Mouse (Mus musculus) G1E (cell line): ENCODE measurements at regions not wholly inside any gene's neighbourhood (a gene's known extent, or its start where the extent isn't known, plus 50 kb on each side); places are given as distances from the start of the nearest gene placed in this dataset.

ENCODE experiments used
- ATAC-seq: 2 replicates; pipeline ENCODE4 v1.8.0; 2016; ENCODE audit warnings: mild to moderate bottlenecking; ENCODE audit not compliant: insufficient number of reproducible peaks, poor library complexity, low FRiP score, severe bottlenecking; ENCODE audit errors: extremely low read depth
- DNase-seq: peaks from one replicate; pipeline ENCODE4 v3.0.0; 2012; ENCODE audit warnings: low spot score
- H3K27me3 ChIP-seq: 2 replicates; pipeline ENCODE4 v1.6.1; 2012; ENCODE audit warnings: mild to moderate bottlenecking, low read length, inconsistent platforms; ENCODE audit not compliant: insufficient read depth
- H3K36me3 ChIP-seq: replicated peaks from 2 replicates; pipeline ENCODE3; 2012; ENCODE audit warnings: mild to moderate bottlenecking, inconsistent platforms
- H3K4me1 ChIP-seq: 2 replicates; pipeline ENCODE4 v1.6.1; 2012; ENCODE audit warnings: low read depth, low read length, inconsistent platforms, mixed read lengths; ENCODE audit not compliant: insufficient read depth
- H3K4me3 ChIP-seq: 2 replicates; pipeline ENCODE4 v1.5.1; 2012; ENCODE audit warnings: low read depth, mild to moderate bottlenecking, inconsistent platforms, low read length, moderate library complexity, mixed read lengths
- H3K9me3 ChIP-seq: replicated peaks from 2 replicates; pipeline ENCODE4 v1.6.1; 2012; ENCODE audit warnings: inconsistent platforms
- CTCF ChIP-seq: IDR thresholded peaks from 2 replicates; pipeline ENCODE4 v1.5.1; 2012; ENCODE audit warnings: low read depth, low read length, inconsistent platforms, mixed read lengths
- GATA1 ChIP-seq: IDR thresholded peaks from 2 replicates; pipeline ENCODE4 v1.6.1; 2012; ENCODE audit warnings: borderline replicate concordance, low read length, inconsistent platforms, mixed read lengths
- GATA2 ChIP-seq: IDR thresholded peaks from 2 replicates; pipeline ENCODE4 v1.6.1; 2012; ENCODE audit warnings: low read depth, low read length, inconsistent platforms, borderline replicate concordance
- POLR2AphosphoS5 ChIP-seq: IDR thresholded peaks from 2 replicates; pipeline ENCODE4 v1.6.1; 2012; ENCODE audit warnings: low read depth, low read length, inconsistent platforms; ENCODE audit not compliant: insufficient replicate concordance
- TAL1 ChIP-seq: conservative IDR thresholded peaks from 2 replicates; pipeline ENCODE4 v1.6.1; 2012; ENCODE audit warnings: low read depth, low read length, inconsistent platforms, mixed read lengths

GRCm38 (mm10) chr5:148706323-148707120 lies 153.9 kb upstream of the Ubl3 start:
- ATAC-seq (no peak), DNase-seq (no peak)

GRCm38 (mm10) chr5:148704769-148705168 lies 152.2 kb upstream of the Ubl3 start:
- Histone ChIP-seq H3K36me3 (no peaks in the 10 kb centered on the region), H3K9me3 (peaks cover 75% of the 10 kb centered on the region), H3K4me3 (no peak overlapping the region), H3K27me3 (no peaks in the 10 kb centered on the region), H3K4me1 (no peaks in the 10 kb centered on the region)
- ATAC-seq (no peak), DNase-seq (no peak)
- no peak for TF ChIP-seq TAL1
- no peak for TF ChIP-seq GATA2
- TF ChIP-seq CTCF: no peak
- TF ChIP-seq GATA1: no peak
- no peak for TF ChIP-seq POLR2AphosphoS5

More at GRCm38 (mm10) chr5:148706323-148707120, 153.9 kb upstream of the Ubl3 start:
- H3K4me3 ChIP-seq: no peak overlapping the region
- H3K4me1 ChIP-seq: no peaks in the 10 kb centered on the region
- no peaks in the 10 kb centered on the region for H3K27me3 ChIP-seq
- no peaks in the 10 kb centered on the region for H3K36me3 ChIP-seq
- TF ChIP-seq POLR2AphosphoS5 (no peak), GATA1 (no peak), GATA2 (no peak), CTCF (no peak), TAL1 (no peak)
- peaks cover 74% of the 10 kb centered on the region for H3K9me3 ChIP-seq

GRCm38 (mm10) chr5:148701859-148702258 lies 149.3 kb upstream of the Ubl3 start:
- no peak for TF ChIP-seq GATA1
- TF ChIP-seq GATA2: no peak
- no peak for TF ChIP-seq TAL1
- Histone ChIP-seq H3K27me3 (no peaks in the 10 kb centered on the region), H3K36me3 (no peaks in the 10 kb centered on the region), H3K4me1 (no peaks in the 10 kb centered on the region), H3K9me3 (peaks cover 60% of the 10 kb centered on the region), H3K4me3 (no peak overlapping the region)
- ATAC-seq (no peak), DNase-seq (no peak)

- ATAC-seq (no peak), DNase-seq (no peak)
- no peaks in the 10 kb centered on the region for H3K4me1 ChIP-seq
- H3K27me3 ChIP-seq: no peaks in the 10 kb centered on the region
- peaks cover 58% of the 10 kb centered on the region for H3K9me3 ChIP-seq
- H3K36me3 ChIP-seq: no peaks in the 10 kb centered on the region
- TF ChIP-seq TAL1: no peak
- no peak for TF ChIP-seq CTCF
- no peak for TF ChIP-seq GATA2
- no peak for TF ChIP-seq POLR2AphosphoS5
- TF ChIP-seq GATA1: no peak
- H3K4me3 ChIP-seq: no peak overlapping the region
These were observed 148.4 kb upstream of the Ubl3 start for GRCm38 (mm10) chr5:148701001-148701400.

- Histone ChIP-seq H3K36me3 (no peaks in the 10 kb centered on the region), H3K27me3 (no peaks in the 10 kb centered on the region), H3K4me1 (no peaks in the 10 kb centered on the region), H3K4me3 (no peak overlapping the region), H3K9me3 (peaks cover 59% of the 10 kb centered on the region)
- DNase-seq (no peak), ATAC-seq (no peak)
- no peak for TF ChIP-seq GATA2
- TF ChIP-seq GATA1: no peak
- no peak for TF ChIP-seq TAL1
- TF ChIP-seq CTCF: no peak
- TF ChIP-seq POLR2AphosphoS5: no peak
These were observed 147.7 kb upstream of the Ubl3 start for GRCm38 (mm10) chr5:148700240-148700639.

GRCm38 (mm10) chr5:148697631-148698368 lies 145.2 kb upstream of the Ubl3 start:
- Histone ChIP-seq H3K36me3 (no peaks in the 10 kb centered on the region), H3K27me3 (no peaks in the 10 kb centered on the region), H3K9me3 (peaks cover 60% of the 10 kb centered on the region), H3K4me3 (no peak overlapping the region), H3K4me1 (no peaks in the 10 kb centered on the region)
- ATAC-seq (no peak), DNase-seq (no peak)
- TF ChIP-seq CTCF (no peak), TAL1 (no peak), GATA2 (no peak), POLR2AphosphoS5 (no peak), GATA1 (no peak)
